Mouse (Mus musculus) neural tube, embryonic 15.5 days (tissue): ENCODE data around the gene Nfil3. TPM values are rescaled to one million over a fixed set of nuclear protein-coding genes. Genes with fewer than 3 reads are reported as not detected.

Experiments
- ATAC-seq: fragments of 200-750 bp; cut with Nextera tagmentation; 2 replicates; pipeline ENCODE4 v1.8.0; 2017; ENCODE audit warnings: mild to moderate bottlenecking, moderate TSS enrichment, moderate library complexity; ENCODE audit not compliant: low FRiP score
- H3K27ac ChIP-seq: fragments of 300-500 bp; sonication (generic); replicated peaks from 2 replicates; pipeline ENCODE4 v1.5.1; 2015; ENCODE audit warnings: mild to moderate bottlenecking, inconsistent platforms
- H3K27me3 ChIP-seq: fragments of 300-500 bp; sonication (generic); replicated peaks from 2 replicates; pipeline ENCODE4 v1.6.1; 2015; ENCODE audit warnings: inconsistent platforms
- H3K36me3 ChIP-seq: fragments of 300-500 bp; sonication (generic); 2 replicates; pipeline ENCODE4 v1.6.1; 2015; ENCODE audit warnings: inconsistent platforms
- H3K4me1 ChIP-seq: fragments of 300-500 bp; sonication (generic); 2 replicates; pipeline ENCODE4 v1.6.1; 2015; ENCODE audit warnings: inconsistent platforms
- H3K4me2 ChIP-seq: fragments of 300-500 bp; sonication (generic); 2 replicates; pipeline ENCODE4 v1.6.1; 2015; ENCODE audit warnings: inconsistent platforms, mild to moderate bottlenecking, moderate library complexity
- H3K4me3 ChIP-seq: fragments of 300-500 bp; sonication (generic); replicated peaks from 2 replicates; pipeline ENCODE4 v1.5.1; 2015; ENCODE audit warnings: mild to moderate bottlenecking, inconsistent platforms
- H3K9ac ChIP-seq: fragments of 300-500 bp; sonication (generic); replicated peaks from 2 replicates; pipeline ENCODE4 v1.6.1; 2015; ENCODE audit warnings: mild to moderate bottlenecking, inconsistent platforms
- H3K9me3 ChIP-seq: fragments of 300-500 bp; sonication (generic); replicated peaks from 2 replicates; pipeline ENCODE4 v1.6.1; 2016; ENCODE audit warnings: inconsistent platforms
- WGBS: fragments of 180-500 bp; shearing (Covaris S2); methylation state at CpG from one replicate; pipeline ENCODE4 v1.1.7; 2015; ENCODE audit warnings: mixed read lengths; 5-methylcytosine and 5-hydroxymethylcytosine counted together
- polyA plus RNA-seq: library from polyadenylated mRNA; unstranded; fragments of >200 nt; fragmentation: Nextera tagmentation; extraction: Ambion mirVana; gene quantifications from 2 replicates; pipeline ENCODE4 v1.2.1, GENCODE M21; 2015

The Nfil3 gene
- polyA plus RNA-seq, 1 experiment from 2014 or later, result 45.6 TPM

DNA sequence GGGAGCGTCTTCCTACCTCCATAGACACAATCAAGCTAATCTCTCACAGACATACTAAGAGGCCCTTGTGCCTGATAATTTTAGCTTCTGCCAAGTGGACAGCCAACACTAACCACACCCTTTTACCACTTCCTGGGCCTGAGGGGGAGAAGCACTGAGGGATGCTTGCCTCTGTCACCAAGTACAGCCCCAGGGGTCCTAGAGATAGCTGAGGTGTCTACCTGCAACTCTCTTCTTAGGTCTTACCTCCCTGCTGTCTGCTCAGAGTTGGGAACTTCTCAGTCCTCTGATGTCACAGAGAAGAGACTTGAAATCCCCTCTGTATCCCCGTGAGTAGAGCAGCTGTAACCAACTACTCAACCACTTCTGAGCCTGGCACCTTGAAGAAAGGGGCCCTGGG lies 19.6 kb upstream of the Nfil3 start:
- Histone ChIP-seq H3K4me3 (no peak overlapping the region), H3K9me3 (no peaks in the 10 kb centered on the region)
- 86% methylated on average over 2 of the region's 2 CpGs for WGBS

GRCm38 (mm10) chr13:52998541-52998940 lies 17.7 kb upstream of the Nfil3 start:
- H3K9ac ChIP-seq, result no peak overlapping the region
- no peak overlapping the region for H3K4me2 ChIP-seq
- H3K4me3 ChIP-seq, result no peak overlapping the region
- H3K4me1 ChIP-seq, result no peaks in the 10 kb centered on the region
- H3K9me3 ChIP-seq, result no peaks in the 10 kb centered on the region
- no peak for ATAC-seq
- H3K27me3 ChIP-seq, result no peaks in the 10 kb centered on the region
- WGBS, result 90% methylated on average over 10 of the region's 10 CpGs
- H3K36me3 ChIP-seq, result no peaks in the 10 kb centered on the region
- no peak overlapping the region for H3K27ac ChIP-seq

More for the DNA sequence above, 19.6 kb upstream of the Nfil3 start:
- Histone ChIP-seq H3K27ac (no peak overlapping the region), H3K9ac (no peak overlapping the region), H3K27me3 (no peaks in the 10 kb centered on the region), H3K36me3 (no peaks in the 10 kb centered on the region), H3K4me1 (no peaks in the 10 kb centered on the region), H3K4me2 (no peak overlapping the region)
- ATAC-seq, result no peak

GRCm38 (mm10) chr13:52997806-52998205 lies 16.9 kb upstream of the Nfil3 start:
- H3K9ac ChIP-seq, result no peak overlapping the region
- 82% methylated on average over 2 of the region's 2 CpGs for WGBS
- ATAC-seq, result no peak
- no peaks in the 10 kb centered on the region for H3K9me3 ChIP-seq
- H3K36me3 ChIP-seq, result no peaks in the 10 kb centered on the region
- no peak overlapping the region for H3K27ac ChIP-seq
- H3K4me1 ChIP-seq, result no peaks in the 10 kb centered on the region
- H3K4me2 ChIP-seq, result no peak overlapping the region
- H3K27me3 ChIP-seq, result no peaks in the 10 kb centered on the region
- no peak overlapping the region for H3K4me3 ChIP-seq

DNA sequence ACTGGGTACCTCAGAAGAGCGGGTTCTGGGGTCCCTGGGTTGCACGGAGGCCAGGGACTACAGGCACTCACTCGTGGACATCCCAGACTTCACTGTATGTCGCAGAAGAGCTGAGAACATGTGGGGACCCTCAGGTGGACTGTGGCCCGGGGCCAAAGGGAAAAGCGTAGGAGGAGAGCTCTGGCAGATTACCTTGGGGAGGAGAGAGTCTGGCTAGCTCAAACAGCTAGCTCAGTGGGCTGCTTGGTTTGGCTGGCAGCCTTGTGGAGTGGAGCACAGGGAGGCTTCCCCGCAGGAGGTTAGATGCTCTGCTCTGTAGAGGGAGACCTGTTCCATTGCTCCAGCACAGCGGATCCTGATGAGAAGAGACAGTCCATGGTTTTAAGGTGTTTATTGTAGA lies 15.3 kb upstream of the Nfil3 start:
- Histone ChIP-seq H3K4me1 (no peaks in the 10 kb centered on the region), H3K27me3 (no peaks in the 10 kb centered on the region), H3K4me2 (no peak overlapping the region), H3K36me3 (no peaks in the 10 kb centered on the region), H3K27ac (no peak overlapping the region), H3K9me3 (no peaks in the 10 kb centered on the region), H3K9ac (no peak overlapping the region), H3K4me3 (no peak overlapping the region)
- 82% methylated on average over 8 of the region's 8 CpGs for WGBS
- no peak for ATAC-seq

DNA sequence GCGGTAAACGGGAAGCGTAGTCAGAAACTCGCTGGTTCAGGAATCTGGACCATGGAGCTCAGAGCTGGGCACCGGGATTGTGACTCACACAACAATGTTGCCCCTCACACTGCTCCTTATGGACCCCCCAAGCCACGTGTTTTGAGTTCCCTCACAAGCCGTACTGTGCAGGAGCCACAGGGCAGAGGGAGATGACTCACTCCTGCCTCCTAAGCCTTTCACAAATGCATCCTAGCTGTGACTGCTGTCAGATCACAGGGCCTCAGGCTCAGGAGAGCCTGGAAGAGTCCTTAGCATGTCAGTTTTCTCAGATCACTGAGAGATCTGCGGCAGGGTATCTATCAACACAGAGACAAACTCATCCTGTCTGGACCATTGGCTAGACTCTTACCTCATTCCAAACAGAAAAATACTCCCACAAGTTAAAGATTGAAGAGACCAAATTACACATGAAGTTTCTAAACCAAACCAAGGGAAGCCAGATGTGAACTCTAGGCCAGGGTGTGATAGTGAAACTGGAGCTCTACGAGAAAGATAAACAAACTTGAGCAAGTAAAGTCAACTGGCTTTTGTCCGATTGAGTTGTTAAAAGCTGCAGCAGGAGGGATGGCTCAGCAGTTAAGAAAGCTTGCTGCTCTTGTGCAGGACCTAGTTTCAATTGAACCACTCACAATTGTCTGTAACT lies 13.5 kb upstream of the Nfil3 start:
- ATAC-seq, result no peak
- no peak overlapping the region for H3K9ac ChIP-seq
- H3K9me3 ChIP-seq, result no peaks in the 10 kb centered on the region
- 82% methylated on average over 10 of the region's 10 CpGs for WGBS
- H3K36me3 ChIP-seq, result no peaks in the 10 kb centered on the region
- H3K4me2 ChIP-seq, result no peak overlapping the region
- H3K4me3 ChIP-seq, result no peak overlapping the region
- no peaks in the 10 kb centered on the region for H3K4me1 ChIP-seq
- H3K27me3 ChIP-seq, result no peaks in the 10 kb centered on the region
- no peak overlapping the region for H3K27ac ChIP-seq

- H3K9me3 ChIP-seq, result no peaks in the 10 kb centered on the region
- no peak for ATAC-seq
- no peaks in the 10 kb centered on the region for H3K27me3 ChIP-seq
- 71% methylated on average over 9 of the region's 9 CpGs for WGBS
- H3K4me2 ChIP-seq, result no peak overlapping the region
- no peak overlapping the region for H3K4me3 ChIP-seq
- no peaks in the 10 kb centered on the region for H3K4me1 ChIP-seq
- no peaks in the 10 kb centered on the region for H3K36me3 ChIP-seq
- H3K9ac ChIP-seq, result no peak overlapping the region
- H3K27ac ChIP-seq, result no peak overlapping the region
Measured at GRCm38 (mm10) chr13:52990139-52990538, 9.3 kb upstream of the Nfil3 start.

- Histone ChIP-seq H3K9ac (no peak overlapping the region), H3K4me2 (no peak overlapping the region), H3K9me3 (no peaks in the 10 kb centered on the region), H3K27me3 (no peaks in the 10 kb centered on the region), H3K27ac (no peak overlapping the region), H3K4me1 (no peaks in the 10 kb centered on the region), H3K36me3 (no peaks in the 10 kb centered on the region), H3K4me3 (no peak overlapping the region)
- 88% methylated on average over 16 of the region's 16 CpGs for WGBS
- ATAC-seq, result no peak
Measured at GRCm38 (mm10) chr13:52989005-52989404, 8.1 kb upstream of the Nfil3 start.

DNA sequence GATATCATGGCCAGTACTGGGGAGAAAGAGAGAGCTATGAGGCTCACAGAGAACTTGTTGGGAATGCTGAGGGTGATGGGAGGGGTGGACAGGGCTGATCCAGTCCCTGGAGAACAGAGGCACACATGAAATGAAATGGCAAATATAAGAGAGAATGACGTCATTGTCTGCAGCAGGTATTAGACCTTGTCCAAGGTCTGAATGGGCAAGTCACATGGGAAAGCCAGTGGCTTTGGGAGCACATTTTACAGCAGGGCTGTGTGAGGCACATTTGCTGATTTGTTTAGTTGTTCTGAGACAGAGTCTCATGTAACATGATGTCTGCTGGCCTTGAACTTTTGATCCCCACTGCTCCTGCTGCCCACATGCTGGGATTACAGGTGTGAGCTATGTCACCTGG lies 7.0 kb upstream of the Nfil3 start:
- Histone ChIP-seq H3K4me1 (no peaks in the 10 kb centered on the region), H3K9me3 (no peaks in the 10 kb centered on the region), H3K4me3 (no peak overlapping the region), H3K27me3 (no peaks in the 10 kb centered on the region), H3K9ac (no peak overlapping the region), H3K4me2 (no peak overlapping the region), H3K36me3 (no peaks in the 10 kb centered on the region), H3K27ac (no peak overlapping the region)
- no peak for ATAC-seq
- WGBS, result 59% methylated on average over 1 of the region's 1 CpGs

DNA sequence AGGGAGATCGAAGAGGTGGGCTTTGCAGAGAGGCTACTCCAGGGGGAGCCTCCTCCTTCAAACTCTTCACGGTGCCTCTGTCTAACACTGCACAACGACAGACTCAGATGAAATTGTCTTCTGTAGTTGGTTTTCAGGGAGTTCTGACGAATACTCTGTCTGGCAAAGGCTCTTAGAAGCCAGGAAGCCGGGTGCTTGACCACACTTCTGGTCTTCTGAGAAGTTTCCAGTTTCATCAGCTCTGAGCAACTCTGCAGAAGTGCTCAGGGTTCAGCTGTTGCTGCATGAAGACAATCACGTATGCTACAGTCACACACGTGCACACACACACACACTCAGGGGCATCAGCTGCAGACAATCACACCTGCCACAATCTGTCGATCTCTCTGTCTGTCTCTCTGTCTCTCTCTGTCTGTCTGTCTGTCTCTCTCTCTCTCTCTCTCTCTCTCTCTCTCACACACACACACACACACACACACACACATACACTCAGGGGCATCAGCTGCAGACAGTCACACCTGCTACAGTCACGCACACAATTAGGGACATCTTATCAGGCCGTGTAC lies 5.4 kb upstream of the Nfil3 start:
- H3K9me3 ChIP-seq, result no peaks in the 10 kb centered on the region
- WGBS, result 81% methylated on average over 10 of the region's 10 CpGs
- no peak overlapping the region for H3K9ac ChIP-seq
- ATAC-seq, result no peak
- no peak overlapping the region for H3K4me3 ChIP-seq
- H3K27me3 ChIP-seq, result no peaks in the 10 kb centered on the region
- H3K4me1 ChIP-seq, result peaks cover 10% of the 10 kb centered on the region
- no peak overlapping the region for H3K27ac ChIP-seq
- no peak overlapping the region for H3K4me2 ChIP-seq
- H3K36me3 ChIP-seq, result no peaks in the 10 kb centered on the region

- H3K27me3 ChIP-seq, result no peaks in the 10 kb centered on the region
- no peak overlapping the region for H3K4me3 ChIP-seq
- no peaks in the 10 kb centered on the region for H3K36me3 ChIP-seq
- WGBS, result 84% methylated on average over 12 of the region's 12 CpGs
- H3K4me2 ChIP-seq, result no peak overlapping the region
- peaks cover 10% of the 10 kb centered on the region for H3K4me1 ChIP-seq
- H3K27ac ChIP-seq, result no peak overlapping the region
- H3K9me3 ChIP-seq, result no peaks in the 10 kb centered on the region
- H3K9ac ChIP-seq, result no peak overlapping the region
- no peak for ATAC-seq
Measured at GRCm38 (mm10) chr13:52985508-52986214, 4.8 kb upstream of the Nfil3 start.

DNA sequence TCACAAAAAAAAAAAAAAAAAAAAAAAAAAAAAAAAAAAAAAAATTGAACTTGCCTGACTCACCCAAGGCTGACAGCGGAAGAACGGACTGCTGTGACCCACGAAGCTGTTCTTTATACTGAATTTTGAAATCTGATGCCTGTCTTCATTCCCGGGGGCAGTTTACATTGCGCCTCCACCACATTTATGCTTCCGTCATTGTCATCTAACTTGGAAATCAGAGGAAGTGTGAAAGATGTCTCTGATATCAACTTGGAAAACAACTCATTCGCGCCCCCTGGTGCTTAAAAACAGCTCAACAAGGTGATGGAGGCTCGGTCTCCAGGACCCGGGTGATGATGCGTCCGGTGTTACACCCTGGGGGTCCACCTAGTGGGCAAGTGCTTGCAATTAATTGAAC lies 1.8 kb upstream of the Nfil3 start:
- Histone ChIP-seq H3K4me2 (peak overlapping the region; percentile 98), H3K36me3 (no peaks in the 10 kb centered on the region), H3K4me1 (peaks cover 15% of the 10 kb centered on the region), H3K27ac (no peak overlapping the region), H3K9me3 (no peaks in the 10 kb centered on the region), H3K4me3 (peak overlapping the region; percentile 79; the same call in 1 of the 2 replicates), H3K27me3 (no peaks in the 10 kb centered on the region), H3K9ac (no peak overlapping the region)
- ATAC-seq, result no peak
- WGBS, result 2% methylated on average over 12 of the region's 12 CpGs
